Mouse (Mus musculus) v-Abl transformed pro-B cells (cell line): ENCODE data around the gene Rnf207.

Experiments used
- in situ Hi-C, 2 experiments: fragments of 400-800 bp; cut with MboI; formaldehyde crosslinking; loops; one replicate each; pipeline ENCODE4 v1.15.1; 2025; ENCODE audit not compliant: unreplicated experiment in 2 of 2

Rnf207 gene

DNA sequence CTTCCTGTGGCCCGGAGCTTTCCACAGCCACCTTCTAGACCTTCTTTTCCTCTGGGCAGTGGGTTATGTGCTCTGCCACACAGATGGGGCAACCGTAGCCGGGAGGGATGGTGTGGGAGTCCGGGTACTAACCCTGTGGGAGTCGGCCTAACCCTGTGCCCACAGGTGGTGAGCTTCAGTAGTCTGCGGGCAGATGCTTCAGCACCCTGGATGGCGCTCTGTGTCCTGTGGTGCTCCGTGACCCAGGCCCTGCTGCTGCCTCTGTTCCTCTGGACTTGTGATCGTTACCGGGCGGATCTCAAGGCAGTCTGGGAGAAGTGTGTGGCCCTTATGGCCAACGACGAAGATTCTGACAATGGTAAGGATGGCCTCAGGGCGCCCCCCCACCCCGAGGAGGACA, 37.2 kb downstream of the Rnf207 start:
- in situ Hi-C loops: loop anchor here (10.0 to 25.0 kb wide), 3 partner anchors 67 to 1681 kb away; partner anchors contain the start of genes A430005L14Rik (in 1 of the 2), Phf13 (in 1 of the 2) and Thap3 (in 1 of the 2)

DNA sequence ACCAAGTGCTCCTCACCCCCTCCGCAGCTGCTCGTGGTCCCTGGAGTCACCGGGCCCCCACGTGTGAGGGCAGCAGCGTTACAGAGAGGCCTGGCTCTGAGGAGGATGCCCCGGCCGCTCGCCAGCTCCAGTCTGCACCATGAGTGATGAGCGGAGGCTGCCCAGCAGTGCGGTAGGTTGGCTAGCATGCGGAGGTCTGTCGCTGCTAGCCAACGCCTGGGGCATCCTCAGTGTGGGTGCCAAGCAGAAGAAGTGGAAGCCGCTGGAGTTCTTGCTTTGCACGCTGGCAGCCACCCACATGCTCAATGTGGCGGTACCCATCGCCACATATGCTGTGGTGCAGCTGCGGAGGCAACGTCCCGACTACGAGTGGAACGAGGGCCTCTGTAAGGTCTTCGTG, 39.8 kb downstream of the Rnf207 start:
- in situ Hi-C loops: loop anchor here in 1 of 2 experiments (25.0 kb wide), 2 partner anchors 292 to 1683 kb away; partner anchors contain the start of genes A430005L14Rik, Phf13 and Thap3

DNA sequence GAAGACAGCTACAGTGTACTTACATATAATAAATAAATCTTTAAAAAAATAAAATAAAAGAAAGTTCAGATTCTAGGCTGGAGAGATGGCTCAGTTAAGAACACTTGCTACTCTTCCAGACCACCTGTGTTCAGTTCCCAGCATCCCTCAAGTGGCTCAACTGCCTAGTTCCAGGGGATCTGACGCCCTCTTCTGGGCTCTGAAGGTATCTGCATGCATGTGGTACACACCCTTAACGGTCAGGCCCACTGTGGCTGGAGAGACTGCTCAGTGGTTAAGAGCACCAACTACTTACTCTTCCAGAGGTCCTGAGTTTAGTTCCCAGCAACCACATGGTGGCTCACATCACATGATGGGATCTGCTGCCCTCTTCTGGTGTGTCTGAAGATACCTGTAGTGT, 40.9 kb downstream of the Rnf207 start:
- in situ Hi-C loops: loop anchor here in 1 of 2 experiments (25.0 kb wide), 2 partner anchors 291 to 1684 kb away; partner anchors contain the start of genes A430005L14Rik, Phf13 and Thap3

DNA sequence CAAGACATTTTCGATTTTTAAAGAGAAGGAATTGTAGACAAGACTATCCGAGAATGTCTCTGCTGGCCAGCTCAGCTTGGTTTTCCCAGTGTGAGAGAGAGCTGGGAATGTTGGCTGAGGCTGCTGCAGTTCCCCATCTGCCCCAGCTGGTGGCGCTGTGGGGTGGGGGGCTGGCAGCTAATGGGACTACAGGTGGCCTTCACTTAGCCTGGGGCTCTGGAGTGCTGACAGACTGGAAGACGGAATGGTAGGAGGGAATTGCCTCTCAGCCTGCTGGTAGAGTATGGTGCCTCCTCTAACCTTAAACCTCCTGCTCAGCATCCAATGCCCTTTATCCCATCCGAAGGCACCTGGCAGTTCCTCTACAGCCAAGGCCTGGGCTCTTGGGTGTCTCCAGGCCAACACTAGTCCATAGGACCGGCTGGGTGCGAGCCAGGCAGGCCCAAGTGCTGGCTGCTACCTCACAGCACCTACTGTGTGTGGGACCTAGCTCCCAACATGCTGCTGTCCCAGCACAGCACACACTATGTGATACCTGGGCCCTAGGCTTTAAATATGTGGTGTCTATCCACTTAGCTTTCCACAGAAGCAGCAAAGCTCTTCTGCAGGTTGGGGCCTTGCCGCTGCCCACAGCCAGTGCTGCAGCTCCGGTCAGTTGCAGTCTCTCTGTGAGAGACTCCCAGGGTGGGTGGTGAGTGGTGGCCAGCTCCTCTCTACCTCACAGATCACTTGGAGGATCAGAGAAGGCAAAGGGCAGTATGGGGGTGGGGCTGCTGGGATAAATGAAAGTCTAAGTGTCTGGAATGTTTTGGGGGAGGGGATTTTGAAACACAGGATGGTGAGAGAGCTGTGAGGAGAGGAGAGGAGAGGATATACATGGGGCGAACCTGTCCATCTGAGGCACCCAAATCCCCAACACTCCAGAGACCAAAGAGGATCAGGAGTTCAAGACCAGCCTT, 42.1 kb downstream of the Rnf207 start:
- in situ Hi-C loops: loop anchor here in 1 of 2 experiments (25.0 kb wide), 2 partner anchors 289 to 1686 kb away; partner anchors contain the start of genes A430005L14Rik, Phf13 and Thap3

DNA sequence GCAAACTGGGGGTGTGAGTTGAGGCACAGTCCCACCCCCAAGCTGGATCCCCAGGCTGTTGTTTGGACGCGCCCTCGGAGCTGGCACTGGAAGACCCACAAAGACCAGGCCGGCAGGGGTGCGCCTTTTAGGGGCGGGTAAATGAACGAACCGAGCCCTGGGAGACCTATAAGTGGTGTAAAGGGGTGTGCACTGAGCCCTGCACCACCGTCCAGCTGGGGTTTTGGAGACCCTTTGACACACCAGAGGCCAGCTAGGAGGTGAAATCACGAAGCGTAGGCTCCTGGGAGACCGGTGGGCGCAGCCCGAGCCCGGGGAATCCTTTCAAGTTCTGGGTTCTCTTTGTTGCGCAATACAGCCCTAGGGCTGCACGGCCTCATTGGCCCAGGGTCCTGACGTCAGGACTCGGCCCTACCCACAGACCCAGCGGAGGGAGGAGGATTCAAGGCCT, 44.1 kb downstream of the Rnf207 start:
- in situ Hi-C loops: loop anchor here in 1 of 2 experiments (25.0 kb wide), 2 partner anchors 287 to 1688 kb away; partner anchors contain the start of genes A430005L14Rik, Phf13 and Thap3

DNA sequence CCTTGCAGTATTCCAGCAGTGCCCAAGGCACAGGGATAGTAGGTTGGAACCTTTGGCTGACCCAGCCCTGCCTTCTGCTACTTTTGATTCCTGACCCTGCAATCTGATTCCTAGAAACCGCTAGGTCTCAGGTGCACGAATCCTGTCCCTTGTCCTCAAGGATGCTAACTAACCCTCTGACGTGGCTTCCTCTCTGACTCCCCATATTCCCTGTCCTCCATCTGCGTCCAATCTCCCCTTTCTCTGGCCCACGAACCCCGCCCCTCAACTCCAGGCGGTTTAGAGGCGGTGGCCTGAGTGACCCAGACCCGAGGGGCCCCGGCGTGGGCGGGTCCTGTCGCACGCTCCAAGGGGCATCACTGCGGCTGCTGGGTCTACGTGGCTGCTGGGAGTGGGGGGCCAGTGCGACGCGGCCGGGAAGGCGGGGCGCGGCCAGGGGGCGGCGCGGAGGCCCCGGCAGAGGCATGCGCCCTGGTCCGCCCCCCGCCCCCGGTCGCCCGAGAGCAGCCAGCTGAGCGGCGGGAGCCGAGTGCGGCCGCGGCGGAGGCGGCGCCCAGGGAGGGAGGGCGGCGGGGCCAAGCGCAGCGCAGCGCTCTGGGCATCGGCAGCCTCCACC, 45.1 kb downstream of the Rnf207 start, which contains the start of gene Gpr153:
Gene Gpr153 (plus strand): TSS at position 612 of the 616 bp plus-strand sequence.
- in situ Hi-C loops: no loop called here

DNA sequence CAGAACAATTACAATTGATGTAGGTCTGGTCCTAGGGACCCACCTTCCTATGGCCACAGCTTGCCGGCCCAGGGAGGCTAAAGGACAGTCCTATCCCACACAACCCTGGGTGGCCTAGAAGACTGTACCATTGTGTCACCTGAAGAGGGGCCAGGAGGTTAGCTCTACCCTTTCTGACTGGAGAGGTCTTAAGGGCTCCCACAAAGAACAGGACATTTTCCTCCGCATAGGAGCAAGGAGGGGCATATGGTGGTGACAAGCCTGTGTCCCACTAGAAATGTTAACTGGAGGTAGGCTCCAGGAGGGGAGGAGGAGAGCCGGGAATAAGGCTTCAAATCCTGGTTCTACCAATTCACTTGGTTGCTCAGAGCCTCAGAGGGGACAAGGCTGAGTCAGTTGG, 45.6 kb downstream of the Rnf207 start:
- in situ Hi-C loops: no loop called here

DNA sequence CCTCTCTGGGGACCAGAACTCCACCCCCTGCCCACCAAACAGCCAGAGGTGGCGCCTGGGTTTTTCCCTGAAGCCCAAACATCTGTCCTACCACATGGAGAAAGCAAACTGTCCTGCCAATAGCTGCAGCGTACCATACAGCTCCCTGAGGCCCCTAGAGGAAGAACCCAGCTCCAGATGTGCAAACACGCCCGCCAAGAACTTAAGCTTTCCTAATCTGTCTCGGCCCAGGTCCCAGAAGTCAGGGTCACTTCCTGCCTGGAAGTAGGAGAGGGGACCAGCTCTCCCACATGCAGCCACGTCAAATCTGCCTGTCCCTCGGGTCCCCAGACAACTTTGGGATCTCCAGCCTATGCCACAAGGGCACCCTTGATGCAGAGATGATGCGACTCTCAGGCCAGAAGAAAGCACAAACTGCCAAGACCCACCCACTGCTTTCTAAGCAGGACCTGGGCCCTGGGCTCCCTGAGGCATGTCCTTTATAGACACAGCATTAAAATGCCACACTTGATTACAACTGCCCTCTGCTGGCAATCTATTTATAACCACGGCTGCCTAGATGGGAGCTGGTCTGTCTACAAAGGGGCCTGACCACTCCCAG, 46.2 kb downstream of the Rnf207 start:
- in situ Hi-C loops: no loop called here

DNA sequence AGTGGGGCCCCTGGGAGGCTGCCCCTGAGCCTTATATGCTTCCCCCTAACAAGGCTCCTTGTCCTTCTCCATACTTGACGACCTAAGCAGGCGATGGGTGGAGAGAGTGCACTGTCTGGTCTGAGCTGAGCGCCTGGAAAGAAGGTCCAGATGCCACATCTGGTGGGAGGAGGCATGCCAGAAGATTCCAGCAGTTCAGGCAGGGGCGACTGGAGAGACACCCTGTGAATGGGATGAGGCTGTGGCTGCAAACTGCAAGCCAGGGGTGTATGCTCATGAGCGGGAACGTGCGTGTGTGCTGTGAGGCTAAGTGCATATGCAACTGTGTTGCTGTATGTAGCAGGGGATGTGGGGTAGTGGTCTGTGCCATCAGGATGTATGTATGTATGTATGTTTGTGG, 46.8 kb downstream of the Rnf207 start:
- in situ Hi-C loops: no loop called here

DNA sequence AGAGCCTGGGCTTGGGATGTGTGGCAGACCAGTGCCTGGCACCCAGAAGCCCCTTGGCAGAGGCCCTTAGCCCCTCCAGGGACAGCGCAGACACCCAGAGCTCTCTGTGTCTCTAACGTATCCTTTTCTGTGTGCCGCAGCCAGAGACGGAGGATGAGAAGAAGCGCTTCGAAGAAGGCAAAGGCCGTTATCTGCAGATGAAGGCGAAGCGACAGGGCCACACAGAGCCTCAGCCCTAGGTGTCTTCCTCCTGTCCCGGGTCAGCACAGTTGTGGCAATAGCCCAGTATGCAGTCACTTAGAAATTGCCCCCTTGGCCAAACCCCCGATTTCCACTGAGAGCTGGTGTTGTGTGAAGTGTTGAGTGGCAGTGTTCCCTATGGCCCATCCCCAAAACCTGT, 47.5 kb downstream of the Rnf207 start:
- in situ Hi-C loops: no loop called here

DNA sequence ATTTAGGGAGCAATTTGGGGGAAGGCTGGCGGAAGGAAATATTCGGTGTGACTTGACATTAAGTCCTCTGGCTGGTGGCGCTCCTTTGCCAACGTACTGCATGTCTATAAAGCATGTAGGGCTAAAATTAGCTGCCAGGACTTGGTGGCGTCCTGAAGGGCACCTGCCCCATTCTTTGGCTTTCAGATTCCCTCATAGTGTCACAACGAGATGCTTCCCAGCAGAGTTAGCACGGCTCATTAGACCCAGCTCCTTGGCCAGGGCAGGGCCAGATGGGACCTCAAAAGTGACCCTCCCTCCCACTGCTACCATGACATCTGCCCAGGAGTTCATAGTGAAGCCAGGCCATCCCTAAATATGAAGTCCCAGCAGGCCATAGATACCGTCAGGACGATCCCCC, 48.2 kb downstream of the Rnf207 start:
- in situ Hi-C loops: no loop called here

DNA sequence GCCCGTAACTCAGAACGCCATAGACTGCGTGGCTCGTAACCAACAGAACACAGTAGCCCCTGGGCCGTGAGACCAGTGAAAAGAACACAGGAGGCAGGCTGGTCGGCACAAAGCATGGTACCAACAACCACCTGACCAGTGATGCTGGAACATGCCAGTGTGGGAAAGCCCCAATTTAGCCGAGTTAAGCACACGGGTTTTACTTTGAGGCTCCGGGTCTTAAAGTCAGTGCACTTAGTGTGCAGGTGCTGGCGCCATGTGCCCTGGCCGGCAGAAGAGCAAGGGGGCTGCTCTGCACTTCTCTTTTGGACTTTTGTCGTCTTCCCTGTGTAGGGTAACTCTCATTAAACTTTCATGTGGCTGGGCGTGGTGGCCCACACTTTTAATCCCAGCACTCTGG, 48.8 kb downstream of the Rnf207 start:
- in situ Hi-C loops: no loop called here

DNA sequence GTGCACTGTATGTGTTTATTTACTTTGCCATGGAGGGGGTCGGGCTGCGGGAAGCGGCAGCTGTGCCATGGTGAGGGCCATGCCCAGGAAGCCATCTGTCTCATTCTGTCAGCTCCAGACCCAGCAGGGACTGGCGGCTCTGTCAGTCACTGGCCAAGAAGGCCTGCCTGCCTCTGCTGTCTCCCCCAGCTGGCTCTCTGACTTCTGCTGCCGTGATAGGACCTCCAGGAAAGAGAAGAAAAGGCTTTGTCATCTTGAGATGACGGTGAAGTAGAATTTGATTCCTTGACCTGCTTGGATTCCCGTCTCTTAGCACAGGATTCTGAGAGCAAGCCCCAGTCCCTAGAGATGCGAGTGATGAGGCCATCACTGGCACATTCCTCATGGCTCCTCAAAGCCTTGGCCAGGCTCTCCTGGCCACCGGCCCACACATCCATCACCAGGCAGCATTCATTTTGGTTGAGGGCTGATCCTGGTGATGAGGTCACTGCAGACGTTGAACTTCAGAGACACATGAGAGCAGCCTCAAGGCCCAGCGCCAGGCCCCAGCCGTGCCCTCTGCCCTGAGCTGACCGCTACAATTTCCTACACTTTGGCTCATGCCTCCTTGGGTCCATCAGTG, 50.9 kb downstream of the Rnf207 start:
- in situ Hi-C loops: no loop called here

DNA sequence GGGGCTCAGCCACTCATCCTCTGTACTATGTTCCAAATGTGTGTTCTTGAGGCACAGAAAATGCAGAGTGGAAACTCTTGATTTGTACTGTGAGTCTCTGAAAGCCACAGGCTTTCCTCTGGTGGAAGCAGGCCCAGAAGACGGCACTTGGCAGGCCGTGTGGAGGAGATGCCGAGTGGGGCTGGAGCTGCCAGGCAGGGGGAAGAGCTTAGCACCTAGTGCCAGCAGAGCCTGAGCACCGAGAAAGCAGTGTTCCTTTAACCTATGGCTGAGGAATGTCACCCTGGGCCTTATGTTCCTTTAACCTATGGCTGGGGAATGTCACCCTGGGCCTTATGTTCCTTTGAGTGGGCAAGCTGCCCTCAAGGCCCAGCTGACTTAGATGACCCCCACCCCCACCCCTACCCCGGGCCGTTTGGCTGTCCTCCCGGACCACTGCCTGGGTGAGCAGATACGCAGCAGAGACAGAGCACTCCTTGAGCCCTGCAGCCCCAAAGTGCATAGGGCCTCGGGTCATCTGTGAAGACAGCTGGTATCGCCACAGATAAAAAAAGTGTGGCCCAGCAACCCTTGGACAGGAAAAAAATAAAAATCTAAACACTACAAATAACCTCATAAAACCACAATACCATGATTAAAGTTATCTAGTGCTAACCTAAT, 52.4 kb downstream of the Rnf207 start:
- in situ Hi-C loops: no loop called here

DNA sequence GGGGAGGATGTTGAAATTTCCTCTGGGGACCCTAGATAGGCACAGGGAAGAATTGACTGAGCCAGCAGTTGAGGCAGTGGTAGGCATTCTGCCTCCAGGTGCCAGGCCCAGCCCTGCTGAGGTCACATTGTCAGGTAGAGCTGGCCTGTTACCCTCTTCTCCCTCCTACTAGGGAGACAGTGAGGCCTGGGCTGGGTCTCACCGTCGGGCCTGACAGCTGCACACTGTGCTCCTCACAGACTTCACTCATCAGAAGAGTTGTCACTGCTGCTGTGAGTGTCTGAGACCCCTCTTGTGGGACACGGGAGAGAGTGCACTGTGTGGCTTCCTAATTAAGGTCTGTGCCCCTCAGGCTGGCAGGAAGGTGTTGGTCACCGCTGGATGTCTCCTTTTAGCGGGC, 53.0 kb downstream of the Rnf207 start:
- in situ Hi-C loops: no loop called here

DNA sequence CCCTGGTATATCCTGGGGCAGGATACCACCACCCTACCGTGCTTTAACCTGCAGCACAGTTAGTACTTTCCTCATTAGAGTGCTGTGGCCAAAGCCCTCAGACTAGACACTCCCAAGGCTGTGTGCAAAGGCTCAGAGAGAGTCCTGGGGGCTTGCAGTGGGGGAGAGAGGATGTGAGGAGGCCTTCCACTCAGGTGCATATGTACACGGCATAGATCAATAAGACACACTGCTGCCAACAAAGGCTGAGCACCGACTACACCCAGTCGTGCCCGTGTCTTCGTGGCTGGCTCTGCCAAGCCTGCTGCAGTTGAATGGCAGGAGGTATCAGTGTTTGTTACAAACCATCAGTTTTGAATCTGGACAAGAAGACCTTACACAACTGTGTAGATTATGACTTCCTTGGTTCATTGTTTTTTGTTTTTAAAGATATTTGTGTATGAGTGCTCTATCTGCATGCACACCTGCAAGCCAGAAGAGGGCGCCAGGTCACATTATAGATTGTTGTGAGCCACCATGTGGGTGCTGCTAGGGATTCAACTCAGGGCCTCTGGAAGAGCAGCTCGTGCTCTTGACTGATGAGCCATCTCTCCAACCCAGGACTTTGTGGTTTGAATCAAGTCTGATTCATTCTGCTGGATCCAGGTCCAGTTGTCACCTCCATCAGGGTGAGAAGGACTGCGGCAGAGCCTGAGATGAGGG, 53.8 kb downstream of the Rnf207 start:
- in situ Hi-C loops: no loop called here

DNA sequence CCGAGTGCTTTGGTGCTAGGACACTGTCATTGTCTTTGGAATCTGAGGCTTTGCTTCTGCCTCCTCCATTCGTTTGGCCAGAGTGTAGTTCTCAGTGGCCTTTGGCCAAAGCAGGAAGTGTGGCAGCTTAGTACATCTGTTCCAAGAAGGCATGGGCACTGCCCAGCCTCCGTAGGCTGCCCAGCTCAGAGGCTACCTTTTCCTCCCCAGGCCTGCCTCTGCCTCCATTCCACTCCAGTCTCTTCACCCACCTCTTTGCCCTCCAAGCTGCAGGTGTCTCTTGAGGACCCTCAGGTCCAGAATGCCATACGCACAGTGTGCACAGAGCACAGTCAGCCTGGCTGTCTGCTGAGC, 54.6 kb downstream of the Rnf207 start:
- in situ Hi-C loops: no loop called here

DNA sequence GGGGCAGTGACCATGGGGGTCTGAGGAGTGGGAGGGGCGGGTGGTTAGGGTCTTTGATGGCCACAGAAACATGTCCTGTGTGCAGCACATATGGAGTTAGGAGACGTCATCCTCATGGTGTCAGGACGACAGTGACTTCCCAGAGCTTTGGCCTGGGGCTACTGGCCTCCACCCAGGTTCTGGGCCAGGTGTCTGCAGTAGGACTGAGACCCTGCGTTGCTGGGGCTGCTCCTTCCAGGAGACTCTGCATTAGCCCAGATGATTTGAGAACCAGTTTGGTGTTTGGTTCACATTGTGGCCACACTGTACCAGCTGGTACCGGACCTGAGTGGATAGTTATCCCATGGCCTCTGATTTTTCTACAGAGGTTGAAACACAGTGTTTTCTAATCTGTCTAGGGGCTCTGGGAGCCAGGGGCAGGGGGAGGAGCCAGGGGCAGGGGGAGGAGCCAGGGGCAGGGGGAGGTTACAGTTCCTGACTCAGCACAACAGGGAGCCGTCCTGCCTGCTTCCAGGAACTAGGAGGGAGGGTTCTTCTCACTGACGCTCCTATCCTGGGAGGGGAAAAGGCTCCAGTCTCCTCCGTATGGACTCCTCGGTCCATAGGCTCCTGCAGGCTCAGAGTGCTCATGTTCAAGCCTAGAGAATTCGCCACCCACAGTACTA, 55.1 kb downstream of the Rnf207 start:
- in situ Hi-C loops: no loop called here

DNA sequence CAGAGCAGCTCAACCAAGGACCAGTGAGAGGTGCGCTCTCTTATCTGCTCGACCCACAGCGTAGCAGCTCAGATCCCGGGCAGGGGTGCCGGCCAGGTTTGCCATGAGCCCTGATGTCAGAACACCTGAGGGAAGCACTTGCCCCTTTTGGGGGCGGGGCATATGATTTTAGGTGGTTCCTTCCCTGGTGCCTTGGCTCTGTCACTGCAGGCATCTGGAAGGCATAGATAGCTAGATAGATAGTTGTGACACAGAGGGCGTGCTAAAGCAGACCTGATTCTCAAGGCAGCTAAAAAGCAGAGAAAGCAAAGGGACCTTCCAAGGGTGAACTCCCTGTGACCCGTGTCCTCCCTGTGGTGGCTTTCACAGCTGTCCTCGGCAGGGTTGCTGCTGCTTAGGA, 55.7 kb downstream of the Rnf207 start:
- in situ Hi-C loops: no loop called here
